Mouse (Mus musculus) heart, postnatal 0 days (tissue): ENCODE results near the gene Tectb. TPM values are rescaled to one million over a fixed set of nuclear protein-coding genes. Genes with fewer than 3 reads are reported as not detected.
A peak's percentile ranks its signal among the peaks of the same experiment; 100 is the strongest.

Experiments
- ATAC-seq: fragments of 200-750 bp; cut with Nextera tagmentation; 2 replicates; pipeline ENCODE4 v1.8.0; 2017; ENCODE audit warnings: low read depth, moderate number of reproducible peaks, moderate library complexity; ENCODE audit not compliant: insufficient read depth
- DNase-seq: peaks from one replicate; pipeline ENCODE4 v3.0.0-alpha.2; 2016; ENCODE audit warnings: low spot score
- H3K27ac ChIP-seq: fragments of 300-500 bp; sonication (generic); 2 replicates; pipeline ENCODE4 v1.5.1; 2014; ENCODE audit warnings: low read depth, mild to moderate bottlenecking
- H3K27me3 ChIP-seq: fragments of 300-500 bp; sonication (generic); 2 replicates; pipeline ENCODE4 v1.6.1; 2014; ENCODE audit warnings: low read length, mixed read lengths; ENCODE audit not compliant: control insufficient read depth, insufficient read depth
- H3K36me3 ChIP-seq: fragments of 300-500 bp; sonication (generic); replicated peaks from 2 replicates; pipeline ENCODE4 v1.6.1; 2014; ENCODE audit warnings: low read length, mixed read lengths; ENCODE audit not compliant: control insufficient read depth, insufficient read depth
- H3K4me1 ChIP-seq: fragments of 300-500 bp; sonication (generic); 2 replicates; pipeline ENCODE4 v1.6.1; 2014; ENCODE audit warnings: antibody characterized with exemption; ENCODE audit not compliant: control insufficient read depth, insufficient read depth
- H3K4me2 ChIP-seq: fragments of 300-500 bp; sonication (generic); 2 replicates; pipeline ENCODE4 v1.6.1; 2014; ENCODE audit warnings: low read depth, mild to moderate bottlenecking, low read length, moderate library complexity
- H3K4me3 ChIP-seq: fragments of 300-500 bp; sonication (generic); 2 replicates; pipeline ENCODE4 v1.5.1; 2014; ENCODE audit warnings: low read depth, low read length
- H3K9ac ChIP-seq: fragments of 300-500 bp; sonication (generic); replicated peaks from 2 replicates; pipeline ENCODE4 v1.6.1; 2014; ENCODE audit warnings: low read depth, low read length, mixed read lengths
- H3K9me3 ChIP-seq: fragments of 300-500 bp; sonication (generic); replicated peaks from 2 replicates; pipeline ENCODE4 v1.6.1; 2016; ENCODE audit warnings: low read length; ENCODE audit not compliant: control insufficient read depth
- CTCF ChIP-seq: IDR thresholded peaks from 2 replicates; pipeline ENCODE4 v1.5.1; 2016; ENCODE audit warnings: antibody characterized with exemption, control low read depth, low read depth
- EP300 ChIP-seq: IDR thresholded peaks from 2 replicates; pipeline ENCODE4 v1.6.1; 2016; ENCODE audit warnings: antibody characterized with exemption, low read depth
- WGBS: fragments of 180-500 bp; shearing (Covaris S2); extraction: QIAGEN DNeasy Blood & Tissue Kit; methylation state at CpG from one replicate; pipeline ENCODE4 v1.1.7; 2014; 5-methylcytosine and 5-hydroxymethylcytosine counted together
- polyA plus RNA-seq: library from polyadenylated mRNA; unstranded; fragments of >200 nt; fragmentation: Nextera tagmentation; extraction: Ambion mirVana; gene quantifications from 2 replicates; pipeline ENCODE4 v1.2.1, GENCODE M21; 2015
- total RNA-seq: library from RNA; depleted of rRNA; stranded (reverse); fragments of >200 nt; gene quantifications from 2 replicates; pipeline ENCODE4 v1.2.3, GENCODE M21; 2014; ENCODE audit warnings: low replicate concordance

Gene Tectb
- total and polyA plus RNA-seq, 2 experiments from 2014 or later = 0.15 TPM; not detected in 1

- TF ChIP-seq EP300 (no peak), CTCF (peak; percentile 80)
- Histone ChIP-seq H3K36me3 (no peaks in the 10 kb centered on the region), H3K4me3 (peak overlapping the region; percentile 47), H3K9ac (no peak overlapping the region), H3K27me3 (no peaks in the 10 kb centered on the region), H3K4me2 (peak overlapping the region; percentile 65), H3K9me3 (no peaks in the 10 kb centered on the region), H3K27ac (no peak overlapping the region), H3K4me1 (no peaks in the 10 kb centered on the region)
- peak; percentile 68 for DNase-seq
- ATAC-seq = peak; percentile 78
- WGBS = 4% methylated on average over 20 of the region's 20 CpGs
These were observed 37.7 kb downstream of the Tectb start for GRCm38 (mm10) chr19:55218192-55218739.

GRCm38 (mm10) chr19:55218741-55219221, 38.2 kb downstream of the Tectb start:
- no peaks in the 10 kb centered on the region for H3K36me3 ChIP-seq
- no peaks in the 10 kb centered on the region for H3K9me3 ChIP-seq
- H3K9ac ChIP-seq = no peak overlapping the region
- H3K4me1 ChIP-seq = no peaks in the 10 kb centered on the region
- 14% methylated on average over 12 of the region's 12 CpGs for WGBS
- no peak for DNase-seq
- peak overlapping the region; percentile 47 for H3K4me3 ChIP-seq
- peak overlapping the region; percentile 65 for H3K4me2 ChIP-seq
- no peaks in the 10 kb centered on the region for H3K27me3 ChIP-seq
- TF ChIP-seq CTCF (no peak), EP300 (no peak)
- no peak overlapping the region for H3K27ac ChIP-seq
- ATAC-seq = peak; percentile 39

GRCm38 (mm10) chr19:55219359-55219758, 38.8 kb downstream of the Tectb start:
- TF ChIP-seq CTCF = no peak
- DNase-seq = no peak
- no peak for ATAC-seq
- no peaks in the 10 kb centered on the region for H3K36me3 ChIP-seq
- H3K4me1 ChIP-seq = no peaks in the 10 kb centered on the region
- no peak overlapping the region for H3K9ac ChIP-seq
- WGBS = 69% methylated on average over 8 of the region's 8 CpGs
- no peak overlapping the region for H3K4me2 ChIP-seq
- H3K9me3 ChIP-seq = no peaks in the 10 kb centered on the region
- H3K27ac ChIP-seq = no peak overlapping the region
- H3K4me3 ChIP-seq = no peak overlapping the region
- no peaks in the 10 kb centered on the region for H3K27me3 ChIP-seq

- TF ChIP-seq EP300 (no peak), CTCF (no peak)
- 66% methylated on average over 6 of the region's 6 CpGs for WGBS
These were observed 40.7 kb downstream of the Tectb start for GRCm38 (mm10) chr19:55221208-55221607.

GRCm38 (mm10) chr19:55222268-55222667, 41.7 kb downstream of the Tectb start:
- WGBS = 88% methylated on average over 9 of the region's 9 CpGs
- Histone ChIP-seq H3K27ac (no peak overlapping the region), H3K27me3 (no peaks in the 10 kb centered on the region), H3K4me1 (no peaks in the 10 kb centered on the region), H3K9me3 (no peaks in the 10 kb centered on the region), H3K4me3 (no peak overlapping the region), H3K9ac (no peak overlapping the region), H3K4me2 (no peak overlapping the region), H3K36me3 (no peaks in the 10 kb centered on the region)
- DNase-seq = no peak
- no peak for ATAC-seq
- TF ChIP-seq CTCF (no peak), EP300 (no peak)

More at GRCm38 (mm10) chr19:55221208-55221607, 40.7 kb downstream of the Tectb start:
- no peak overlapping the region for H3K9ac ChIP-seq
- ATAC-seq (no peak), DNase-seq (no peak)
- no peak overlapping the region for H3K4me2 ChIP-seq
- no peaks in the 10 kb centered on the region for H3K27me3 ChIP-seq
- H3K9me3 ChIP-seq = no peaks in the 10 kb centered on the region
- no peaks in the 10 kb centered on the region for H3K4me1 ChIP-seq
- H3K4me3 ChIP-seq = no peak overlapping the region
- H3K36me3 ChIP-seq = no peaks in the 10 kb centered on the region
- no peak overlapping the region for H3K27ac ChIP-seq

GRCm38 (mm10) chr19:55226621-55227020, 46.1 kb downstream of the Tectb start:
- no peak overlapping the region for H3K9ac ChIP-seq
- no peak for TF ChIP-seq EP300
- no peak for TF ChIP-seq CTCF
- no peaks in the 10 kb centered on the region for H3K27me3 ChIP-seq
- H3K4me2 ChIP-seq = no peak overlapping the region
- 63% methylated on average over 5 of the region's 5 CpGs for WGBS
- H3K9me3 ChIP-seq = no peaks in the 10 kb centered on the region
- no peak overlapping the region for H3K4me3 ChIP-seq
- H3K4me1 ChIP-seq = no peaks in the 10 kb centered on the region
- DNase-seq (no peak), ATAC-seq (no peak)
- H3K36me3 ChIP-seq = no peaks in the 10 kb centered on the region
- no peak overlapping the region for H3K27ac ChIP-seq
